Mouse (Mus musculus) layer of hippocampus, postnatal 10 days (tissue): ENCODE results near the gene Smarcb1. TPM values are rescaled to one million over a fixed set of nuclear protein-coding genes. Genes with fewer than 3 reads are reported as not detected.

Experiments
- DNase-seq, 2 experiments: peaks; one replicate each; pipeline ENCODE4 v3.0.0; 2021; ENCODE audit warnings: low spot score in 2 of 2
- total RNA-seq, 2 experiments: library from RNA; stranded (reverse); gene quantifications; 2 replicates each; pipeline ENCODE4 v1.2.3; 2021

The Smarcb1 gene
- total RNA-seq, 2 experiments from 2014 or later = 99.2 to 99.3 TPM

GRCm38 (mm10) chr10:75859107-75859746 is 62.2 kb downstream of the Smarcb1 start:
- peak; percentile 35 to 47 for DNase-seq

- no peak for DNase-seq
These were observed 63.8 kb downstream of the Smarcb1 start for GRCm38 (mm10) chr10:75857598-75857997.

GRCm38 (mm10) chr10:75856976-75857375 is 64.4 kb downstream of the Smarcb1 start:
- DNase-seq = no peak

- DNase-seq = no peak
These were observed 65.1 kb downstream of the Smarcb1 start for GRCm38 (mm10) chr10:75856155-75856907.

GRCm38 (mm10) chr10:75855416-75855981 is 65.9 kb downstream of the Smarcb1 start:
- DNase-seq = no peak

- DNase-seq = no peak
These were observed 66.6 kb downstream of the Smarcb1 start for GRCm38 (mm10) chr10:75854791-75855190.

GRCm38 (mm10) chr10:75854096-75854495 is 67.3 kb downstream of the Smarcb1 start:
- no peak for DNase-seq

- DNase-seq = peak; percentile 87 to 88
These were observed 68.0 kb downstream of the Smarcb1 start for GRCm38 (mm10) chr10:75853452-75853851.

- DNase-seq = no peak
These were observed 68.8 kb downstream of the Smarcb1 start for GRCm38 (mm10) chr10:75852539-75853125.

- no peak for DNase-seq
These were observed 69.7 kb downstream of the Smarcb1 start for GRCm38 (mm10) chr10:75851681-75852080.

- no peak for DNase-seq
These were observed 70.3 kb downstream of the Smarcb1 start for GRCm38 (mm10) chr10:75851076-75851475.

- DNase-seq = no peak
These were observed 73.0 kb downstream of the Smarcb1 start for GRCm38 (mm10) chr10:75848382-75848781.

Other genes with a start within 250 kb of the Smarcb1 start
- gene Cabin1, start 157.3 kb downstream of the Smarcb1 start, total RNA-seq = 10 to 100 TPM; 72.5 to 96.4 TPM
- 10 to 100 TPM; 34.4 to 34.8 TPM for gene Ddt, start 148.2 kb downstream of the Smarcb1 start, total RNA-seq
- gene Gm20441, start 140.7 kb downstream of the Smarcb1 start, total RNA-seq = not detected
- under 1 TPM; 0.96 to 0.98 TPM for gene Gstt3, start 140.2 kb downstream of the Smarcb1 start, total RNA-seq
- 1 to 10 TPM; 2.8 to 5.2 TPM for gene Gstt1, start 123.0 kb downstream of the Smarcb1 start, total RNA-seq
- not detected for gene Gstt4, start 99.1 kb downstream of the Smarcb1 start, total RNA-seq
- 1 to 10 TPM; 5.0 to 6.1 TPM for gene Gstt2, start 84.2 kb downstream of the Smarcb1 start, total RNA-seq
- gene Mif, start 61.4 kb downstream of the Smarcb1 start, total RNA-seq = 100 to 1,000 TPM; 674 to 738 TPM
- 1 to 10 TPM in 1 of 2 experiments, not detected in 1; 1.7 TPM for gene Derl3, start 28.2 kb downstream of the Smarcb1 start, total RNA-seq
- gene Chchd10, start 11.5 kb upstream of the Smarcb1 start, total RNA-seq = 100 to 1,000 TPM; 185 to 218 TPM
- gene Mmp11, start 14.9 kb upstream of the Smarcb1 start, total RNA-seq = 1 to 10 TPM; 2.0 to 4.1 TPM
- gene Gm867, start 19.1 kb upstream of the Smarcb1 start, total RNA-seq = under 1 TPM; 0.71 to 0.83 TPM
- gene Vpreb3, start 21.4 kb upstream of the Smarcb1 start, total RNA-seq = not detected
- not detected for gene Gm5134, start 32.9 kb upstream of the Smarcb1 start, total RNA-seq
- 10 to 100 TPM in 1 of 2 experiments, 1 to 10 TPM in 1; 9.1 to 11.2 TPM for gene Zfp280b, start 111.0 kb upstream of the Smarcb1 start, total RNA-seq
- under 1 TPM in 1 of 2 experiments, not detected in 1; 0.09 TPM for gene Slc5a4b, start 189.3 kb upstream of the Smarcb1 start, total RNA-seq
- gene Slc5a4a, start 225.8 kb upstream of the Smarcb1 start, total RNA-seq = not detected